Mouse (Mus musculus): Measurements from ENCODE around the gene Metap1d.

GRCm38 (mm10) chr2:71461139-71461538 lies 8.1 kb downstream of the Metap1d start:
- TF ChIP-seq POLR2A (IDR thresholded peaks at IDR 0.05; ENCODE audit: extremely low read depth, insufficient read depth, low read length) (no peak), CTCF (IDR thresholded peaks at IDR 0.05; ENCODE audit: extremely low read depth, insufficient read depth, low read length) (no peak)

Data from cortical plate, adult 2 months (tissue).